Mouse (Mus musculus): ENCODE results near the gene Pld1.

DNA sequence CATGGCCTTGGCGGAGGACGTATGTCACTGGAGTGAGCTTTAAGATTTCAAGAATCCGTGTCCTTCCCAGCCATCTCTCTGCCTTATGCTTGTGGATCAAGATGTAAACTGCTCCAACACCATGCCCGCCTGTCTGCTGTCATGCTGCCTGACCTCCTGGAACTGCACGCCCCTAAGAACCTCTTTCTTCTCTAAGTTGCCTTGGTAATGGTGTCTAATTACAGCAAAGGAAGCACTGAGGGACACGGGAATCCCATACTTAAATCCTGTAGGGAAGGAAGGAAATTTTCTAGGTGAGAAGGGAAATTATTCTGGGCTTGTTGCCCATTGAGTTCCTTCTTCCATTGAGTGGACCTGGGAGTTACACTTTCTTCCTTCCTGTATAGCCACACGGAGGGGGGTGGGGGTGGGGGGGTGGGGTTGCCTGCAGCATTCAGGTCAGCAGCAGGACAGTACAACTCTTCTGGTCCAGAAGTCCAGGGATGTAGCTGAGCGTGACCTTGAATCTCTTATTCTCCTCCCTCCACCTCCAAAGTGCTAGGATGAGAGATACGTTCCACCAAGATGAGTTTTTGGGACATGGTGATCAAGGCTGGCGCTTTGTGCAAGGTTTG is 38.5 kb downstream of the Pld1 start:
- no peak for TF ChIP-seq CTCF (IDR thresholded peaks at IDR 0.05; ENCODE audit: insufficient read depth, low read length)
- no peak for TF ChIP-seq POLR2A (IDR thresholded peaks at IDR 0.05; ENCODE audit: borderline replicate concordance, extremely low read depth, low read depth, low read length)
